Mouse (Mus musculus) brain, embryonic 14.5 days (tissue): Measurements from ENCODE around the gene March10.

Experiments used
- CTCF ChIP-seq: fragments of 200-500 bp; IDR thresholded peaks from 2 replicates; pipeline ENCODE4 v1.5.1; 2012; ENCODE audit warnings: inconsistent platforms, mild to moderate bottlenecking, moderate library complexity, borderline replicate concordance; ENCODE audit not compliant: insufficient read depth, insufficient read length; ENCODE audit errors: extremely low read depth
- POLR2A ChIP-seq: fragments of 200-500 bp; IDR thresholded peaks from 2 replicates; pipeline ENCODE4 v1.6.1; 2012; ENCODE audit warnings: mild to moderate bottlenecking, inconsistent platforms, borderline replicate concordance; ENCODE audit not compliant: poor library complexity, insufficient read depth, insufficient read length, severe bottlenecking; ENCODE audit errors: extremely low read depth

DNA sequence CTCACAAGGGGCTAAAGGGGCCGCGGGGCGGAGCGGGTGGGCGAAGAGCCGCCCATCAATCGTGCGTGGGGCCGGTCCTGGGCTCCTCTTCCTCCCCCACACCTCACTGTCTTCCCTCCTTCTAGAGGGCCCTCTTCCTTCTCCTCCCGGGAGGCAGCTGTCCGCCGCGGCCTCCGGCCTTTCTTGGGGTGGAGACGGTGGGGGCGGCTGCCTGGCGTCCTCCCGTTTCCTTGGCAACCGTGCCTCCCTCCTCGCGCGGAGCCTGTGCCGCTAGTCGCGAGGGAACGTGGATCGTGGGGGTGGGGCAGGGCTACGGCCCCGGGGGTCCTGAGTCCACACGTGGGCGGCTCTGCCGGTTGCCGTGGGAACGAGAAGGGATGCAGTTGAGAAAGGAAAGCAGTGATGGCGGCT is at the start of gene March10:
- no peak for TF ChIP-seq CTCF
- no peak for TF ChIP-seq POLR2A
